Mouse (Mus musculus): ENCODE results near the gene Gm14226. TPM values are rescaled to one million over a fixed set of nuclear protein-coding genes. Genes with fewer than 3 reads are reported as not detected.

Gene Gm14226
- total RNA-seq, 2 experiments from 2014 or later, result 0.07 to 0.10 TPM

Other genes starting within 250 kb of the Gm14226 start
- gene Gm14214, start 248.2 kb upstream of the Gm14226 start, total RNA-seq (2021), result not detected
- 100 to 1,000 TPM; 162 to 171 TPM for gene Raly, start 227.2 kb upstream of the Gm14226 start, total RNA-seq (2021)
- gene a, start 226.9 kb upstream of the Gm14226 start, total RNA-seq (2021), result not detected
- 10 to 100 TPM; 69.8 to 70.5 TPM for gene Eif2s2, start 125.3 kb upstream of the Gm14226 start, total RNA-seq (2021)
- 10 to 100 TPM; 12.3 to 13.2 TPM for gene Ahcy, start 56.2 kb downstream of the Gm14226 start, total RNA-seq (2021)
- gene Itch, start 115.2 kb downstream of the Gm14226 start, total RNA-seq (2021), result 10 to 100 TPM; 35.4 to 39.4 TPM
- 100 to 1,000 TPM; 201 to 224 TPM for gene Dynlrb1, start 218.3 kb downstream of the Gm14226 start, total RNA-seq (2021)